In genomic region chr19:54585326-54585725, GRCm38 (mm10) we compare ENCODE assay signal across 23 mouse cellular contexts.
"Had no signal": no experiment of that assay in that cellular context is flagged by ENCODE, and none has a peak within 500 bp of the region (broad histone marks: within the 10 kb centered on the region; RNA-seq: fewer than 3 reads in every experiment).

No protein-coding gene starts in this region.

- DNase-seq: liver, embryonic 13.5 days; liver, postnatal 0 days; lung, adult 2 months; lung, postnatal 14 days; lung, postnatal 36 days; retina, postnatal 1 day; right cerebral cortex, adult 18-20 months; right cerebral cortex, postnatal 25 days; right cerebral cortex, postnatal 4 days; spleen, adult 18-20 months; thymus, adult 18-20 months; thymus, postnatal 14 days; thymus, postnatal 36 days had no signal

- H3K4me2 ChIP-seq: liver, embryonic 13.5 days; liver, embryonic 15.5 days; lung, embryonic 15.5 days; midbrain, embryonic 12.5 days; neural tube, embryonic 13.5 days; neural tube, embryonic 15.5 days had no signal

- H3K9ac ChIP-seq: liver, embryonic 13.5 days; liver, embryonic 15.5 days; liver, postnatal 0 days; lung, embryonic 15.5 days; midbrain, embryonic 12.5 days; neural tube, embryonic 13.5 days; neural tube, embryonic 15.5 days had no signal

- H3K4me1 ChIP-seq: liver, embryonic 13.5 days; liver, embryonic 15.5 days; lung, embryonic 15.5 days; megakaryocyte, embryonic 14.5 days; midbrain, embryonic 10.5 days; midbrain, embryonic 12.5 days; neural tube, embryonic 13.5 days; neural tube, embryonic 15.5 days had no signal

- ATAC-seq: liver, postnatal 0 days; lung, postnatal 0 days had no signal

- H3K27ac ChIP-seq: liver, embryonic 13.5 days; liver, embryonic 15.5 days; lung, embryonic 15.5 days; macrophage; midbrain, embryonic 10.5 days; midbrain, embryonic 12.5 days; neural tube, embryonic 13.5 days; neural tube, embryonic 15.5 days had no signal

- H3K27me3 ChIP-seq: liver, embryonic 13.5 days; liver, embryonic 15.5 days; lung, embryonic 15.5 days; megakaryocyte, embryonic 14.5 days; midbrain, embryonic 12.5 days; neural tube, embryonic 13.5 days; neural tube, embryonic 15.5 days had no signal

- H3K9me3 ChIP-seq: liver, embryonic 13.5 days; liver, embryonic 15.5 days; lung, embryonic 15.5 days; megakaryocyte, embryonic 14.5 days; midbrain, embryonic 10.5 days; midbrain, embryonic 12.5 days; neural tube, embryonic 13.5 days; neural tube, embryonic 15.5 days had no signal

- H3K4me3 ChIP-seq: liver, embryonic 13.5 days; liver, embryonic 15.5 days; lung, embryonic 15.5 days; megakaryocyte, embryonic 14.5 days; midbrain, embryonic 10.5 days; midbrain, embryonic 12.5 days; myocyte; neural tube, embryonic 13.5 days; neural tube, embryonic 15.5 days had no signal

- H3K36me3 ChIP-seq: liver, embryonic 13.5 days; liver, embryonic 15.5 days; lung, embryonic 15.5 days; midbrain, embryonic 10.5 days; midbrain, embryonic 12.5 days; neural tube, embryonic 13.5 days; neural tube, embryonic 15.5 days had no signal
